Comparison of ENCODE assay signal across 20 mouse cellular contexts in genomic region chrX:134661586-134661985, GRCm38 (mm10). TPM values are rescaled to one million over a fixed set of nuclear protein-coding genes. Genes with fewer than 3 reads are reported as not detected.
DNase-seq lines count a peak whose midpoint lies in the region; ATAC-seq and TF ChIP-seq lines count a peak whose summit lies in the region.
"Had no signal": no experiment of that assay in that cellular context is flagged by ENCODE, and none has a peak within 500 bp of the region (broad histone marks: within the 10 kb centered on the region; RNA-seq: fewer than 3 reads in every experiment).

No protein-coding gene starts in this region.

- no peak for TF ChIP-seq POLR2A in liver, adult 2 months (IDR thresholded peaks at IDR 0.05; ENCODE audit: extremely low read depth, insufficient read depth, low read length)

- 71% methylated on average over 5 of the region's 5 CpGs for WGBS in embryonic facial prominence, embryonic 15.5 days
- WGBS in embryonic facial prominence, embryonic 10.5 days, result 68% methylated on average over 5 of the region's 5 CpGs
- 39% methylated on average over 5 of the region's 5 CpGs for WGBS in liver, adult 2 months

- no peaks in the 10 kb centered on the region for H3K4me1 ChIP-seq in embryonic facial prominence, embryonic 15.5 days
- H3K4me1 ChIP-seq in embryonic facial prominence, embryonic 10.5 days, result peaks cover 6% of the 10 kb centered on the region; the same call in 1 of the 2 replicates
- H3K4me1 ChIP-seq in liver, adult 2 months (ENCODE audit: control insufficient read depth, insufficient read depth, low read length), result no peaks in the 10 kb centered on the region
- H3K4me1 ChIP-seq: forebrain, embryonic 13.5 days; heart, embryonic 13.5 days; hindbrain, embryonic 13.5 days; limb, embryonic 13.5 days; liver, embryonic 15.5 days; midbrain, embryonic 13.5 days; neural tube, embryonic 12.5 days had no signal

- no peaks in the 10 kb centered on the region for H3K79me2 ChIP-seq in liver, adult 2 months (ENCODE audit: control insufficient read depth, insufficient read depth, low read length)

- no peak overlapping the region for H3K4me3 ChIP-seq in embryonic facial prominence, embryonic 15.5 days (replicated peaks)
- H3K4me3 ChIP-seq in embryonic facial prominence, embryonic 10.5 days, result no peak overlapping the region
- H3K4me3 ChIP-seq in liver, adult 2 months (ENCODE audit: insufficient read depth, low read depth, low read length), result no peak overlapping the region
- H3K4me3 ChIP-seq: erythroblast, embryonic 14.5 days; forebrain, embryonic 13.5 days; heart, embryonic 13.5 days; hindbrain, embryonic 13.5 days; limb, embryonic 13.5 days; liver, embryonic 15.5 days; midbrain, embryonic 13.5 days; neural tube, embryonic 12.5 days had no signal

- ATAC-seq in embryonic facial prominence, embryonic 15.5 days (ENCODE audit: insufficient number of reproducible peaks, low FRiP score, low TSS enrichment, low read depth), result 0 out of 2 replicates have a peak, but pooled peaks have one; percentile 24
- ATAC-seq: forebrain, embryonic 13.5 days; inflammation-experienced regulatory T-cells, adult 6 months; midbrain, embryonic 13.5 days had no signal

- no peak for DNase-seq in embryonic facial prominence, embryonic 10.5 days (ENCODE audit: low spot score)
- DNase-seq in liver, adult 2 months (ENCODE audit: extremely low read depth, low read depth, low spot score), result peak; percentile 19
- DNase-seq in liver, result no peak
- peak; percentile 6 for DNase-seq in cerebellum, adult 8-10 months
- DNase-seq in right cerebral cortex, adult 2 months (ENCODE audit: low spot score in 2 of 2), result no peak
- no peak for DNase-seq in thymus, postnatal 4 days
- DNase-seq: adrenal gland, adult 2 months; gastrocnemius, postnatal 10 days; heart, adult 18-20 months; thymus, postnatal 14 days had no signal

- H3K36me3 ChIP-seq in embryonic facial prominence, embryonic 15.5 days, result no peaks in the 10 kb centered on the region
- H3K36me3 ChIP-seq in embryonic facial prominence, embryonic 10.5 days (replicated peaks), result no peaks in the 10 kb centered on the region
- H3K36me3 ChIP-seq in liver, adult 2 months (ENCODE audit: control insufficient read depth, insufficient read depth, low read length), result no peaks in the 10 kb centered on the region
- H3K36me3 ChIP-seq: heart, embryonic 13.5 days; hindbrain, embryonic 13.5 days; limb, embryonic 13.5 days; liver, embryonic 15.5 days; midbrain, embryonic 13.5 days; neural tube, embryonic 12.5 days had no signal

- H3K27me3 ChIP-seq in embryonic facial prominence, embryonic 15.5 days, result peaks cover 6% of the 10 kb centered on the region; the same call in 1 of the 2 replicates
- peaks cover 43% of the 10 kb centered on the region for H3K27me3 ChIP-seq in embryonic facial prominence, embryonic 10.5 days (replicated peaks; ENCODE audit: low read depth, poor library complexity, severe bottlenecking)
- no peaks in the 10 kb centered on the region for H3K27me3 ChIP-seq in liver, adult 2 months (ENCODE audit: control insufficient read depth, insufficient read depth, low read length)
- H3K27me3 ChIP-seq: forebrain, embryonic 13.5 days; heart, embryonic 13.5 days; limb, embryonic 13.5 days; liver, embryonic 15.5 days; midbrain, embryonic 13.5 days; neural tube, embryonic 12.5 days had no signal

- no peak overlapping the region for H3K27ac ChIP-seq in embryonic facial prominence, embryonic 15.5 days (replicated peaks)
- no peak overlapping the region for H3K27ac ChIP-seq in embryonic facial prominence, embryonic 10.5 days (replicated peaks)
- no peak overlapping the region for H3K27ac ChIP-seq in liver, adult 2 months (replicated peaks; ENCODE audit: insufficient read depth, low read depth, low read length)
- H3K27ac ChIP-seq: forebrain, embryonic 13.5 days; heart, embryonic 13.5 days; hindbrain, embryonic 13.5 days; limb, embryonic 13.5 days; liver, embryonic 15.5 days; midbrain, embryonic 13.5 days; neural tube, embryonic 12.5 days had no signal

- TF ChIP-seq CTCF in liver, adult 2 months (IDR thresholded peaks at IDR 0.05; ENCODE audit: low read depth, low read length), result no peak

- no peak overlapping the region for H3K4me2 ChIP-seq in embryonic facial prominence, embryonic 15.5 days (replicated peaks)
- H3K4me2 ChIP-seq: forebrain, embryonic 13.5 days; heart, embryonic 13.5 days; hindbrain, embryonic 13.5 days; limb, embryonic 13.5 days; liver, embryonic 15.5 days; midbrain, embryonic 13.5 days; neural tube, embryonic 12.5 days had no signal

- H3K9ac ChIP-seq in embryonic facial prominence, embryonic 15.5 days, result no peak overlapping the region
- no peak overlapping the region for H3K9ac ChIP-seq in liver, adult 2 months (ENCODE audit: low read depth, low read length)
- H3K9ac ChIP-seq: forebrain, embryonic 13.5 days; heart, embryonic 13.5 days; hindbrain, embryonic 13.5 days; limb, embryonic 13.5 days; liver, embryonic 15.5 days; midbrain, embryonic 13.5 days; neural tube, embryonic 12.5 days had no signal

- H3K9me3 ChIP-seq in embryonic facial prominence, embryonic 15.5 days (replicated peaks), result no peaks in the 10 kb centered on the region
- H3K9me3 ChIP-seq in embryonic facial prominence, embryonic 10.5 days, result no peaks in the 10 kb centered on the region
- H3K9me3 ChIP-seq: forebrain, embryonic 13.5 days; heart, embryonic 13.5 days; hindbrain, embryonic 13.5 days; limb, embryonic 13.5 days; liver, embryonic 15.5 days; midbrain, embryonic 13.5 days; neural tube, embryonic 12.5 days had no signal

RNA-seq across cellular contexts. Expression of gene Armcx4, which starts 24.7 kb away (rescaled TPM):
- 4.5 and 5.1 TPM in 2 replicates for polyA plus RNA-seq in embryonic facial prominence, embryonic 15.5 days (2015; fragmentation: Nextera tagmentation; extraction: Ambion mirVana)
- polyA plus RNA-seq in embryonic facial prominence, embryonic 10.5 days (2016; fragmentation: Nextera tagmentation; extraction: Ambion mirVana), result 6.3 and 7.1 TPM in 2 replicates
- total RNA-seq in liver, adult 2 months (2014; rRNA removed), result 0.67 and 1.1 TPM in 2 replicates
- polyA plus RNA-seq in liver, adult 2 months (2012; rRNA removed), result 0.15 and 0.17 TPM in 2 replicates
- polyA plus RNA-seq: erythroblast, embryonic 14.5 days had no signal

RNA-seq across cellular contexts. Expression of gene Armcx1, which starts 56.2 kb away (rescaled TPM):
- 62.1 and 64.1 TPM in 2 replicates for polyA plus RNA-seq in embryonic facial prominence, embryonic 15.5 days (2015; fragmentation: Nextera tagmentation; extraction: Ambion mirVana)
- polyA plus RNA-seq in embryonic facial prominence, embryonic 10.5 days (2016; fragmentation: Nextera tagmentation; extraction: Ambion mirVana), result 46.9 and 50.0 TPM in 2 replicates
- total RNA-seq in liver, adult 2 months (2014; rRNA removed), result 2.3 and 3.3 TPM in 2 replicates
- polyA plus RNA-seq in liver, adult 2 months (2012; rRNA removed), result 0.47 and 0.64 TPM in 2 replicates
- polyA plus RNA-seq: erythroblast, embryonic 14.5 days had no signal

Comparison
In these comparisons a context has a peak if more than half of its experiments do, and no peak if none do; other contexts are left out.
1. DNase-seq: peak in liver, adult 2 months (single experiment) and cerebellum, adult 8-10 months (single experiment); none in embryonic facial prominence, embryonic 10.5 days (single experiment), liver (single experiment), right cerebral cortex, adult 2 months (0 of 2) and thymus, postnatal 4 days (single experiment).
2. RNA of gene Armcx1, which starts 56.2 kb away (polyA plus RNA-seq): 62.1 to 64.1 TPM in embryonic facial prominence, embryonic 15.5 days and 46.9 to 50.0 TPM in embryonic facial prominence, embryonic 10.5 days; 0.47 to 0.64 TPM in liver, adult 2 months; every median in the first group is over 10 times any median in the second.